Mouse (Mus musculus) CD8-positive naive resting alpha-beta T cell, adult 57 days (primary cell): ENCODE data around the gene Dmrta2. TPM values are rescaled to one million over a fixed set of nuclear protein-coding genes. Genes with fewer than 3 reads are reported as not detected.

ENCODE experiments used
- total RNA-seq: library from RNA; stranded (reverse); gene quantifications from one replicate; pipeline ENCODE4 v1.2.4, GENCODE M21; 2023

The Dmrta2 gene
- total RNA-seq = 0.28 TPM

GRCm38 (mm10) chr4:109977148-109978067 is at the start of gene Dmrta2:
Dmrta2 (plus strand) TSS chr4:109978053.

